Mouse (Mus musculus): ENCODE results near the gene Mad2l1bp. TPM values are rescaled to one million over a fixed set of nuclear protein-coding genes. Genes with fewer than 3 reads are reported as not detected.
A peak's percentile ranks its signal among the peaks of the same experiment; 100 is the strongest.

Gene Mad2l1bp
- total and polyA plus RNA-seq, 3 experiments, result 9.7 to 19.3 (median 16.3) TPM

- dilution Hi-C loops (cut with MboI; ENCODE audit: extremely low pct_ligation_motif_present, extremely low pct_unique_long_range_greater_than_20kb, low sequenced_read_pairs) (no loop called here), in situ Hi-C loops (cut with MboI; ENCODE audit: low pct_ligation_motif_present, low pct_unique_long_range_greater_than_20kb, low sequenced_read_pairs) (no loop called here)
- H3K36me3 ChIP-seq (replicated peaks in 1 of 2; ENCODE audit: control insufficient read depth in 1 of 2, insufficient read depth in 1 of 2, low read length in 1 of 2), result peaks cover 13 to 14% of the 10 kb centered on the region in 2 experiments
- no peaks in the 10 kb centered on the region for H3K27me3 ChIP-seq (replicated peaks)
- TF ChIP-seq TBP (conservative IDR thresholded peaks at IDR 0.05; ENCODE audit: low read depth, low read length) (peak; percentile 55; the same call in 1 of the 2 replicates), TCF12 (IDR thresholded peaks at IDR 0.05; ENCODE audit: low read depth, low read length) (peak; percentile 65; the same call in 1 of the 2 replicates), IRF4 (IDR thresholded peaks at IDR 0.05; ENCODE audit: low read depth, low read length) (peak; percentile 49), BHLHE40 (IDR thresholded peaks at IDR 0.05; ENCODE audit: low read depth, low read length) (peak; percentile 17; the same call in 1 of the 2 replicates), NRF1 (IDR thresholded peaks at IDR 0.05; ENCODE audit: low read depth, low read length) (peak; percentile 26; the same call in 1 of the 2 replicates), HCFC1 (IDR thresholded peaks at IDR 0.05; ENCODE audit: low read depth, low read length) (no peak), MEF2A (IDR thresholded peaks at IDR 0.05; ENCODE audit: borderline replicate concordance, low read depth, low read length) (peak; percentile 93), NELFE (IDR thresholded peaks at IDR 0.05; ENCODE audit: low read depth, low read length) (peak; percentile 71), ZMIZ1 (IDR thresholded peaks at IDR 0.05; ENCODE audit: low read depth, low read length) (peak; percentile 42), MAX (IDR thresholded peaks at IDR 0.05; ENCODE audit: low read length) (peak; percentile 88), SMC3 (IDR thresholded peaks at IDR 0.05; ENCODE audit: low read depth, low read length) (no peak), POLR2A (IDR thresholded peaks at IDR 0.05; ENCODE audit: low read depth, low read length) (peak; percentile 74), MAZ (IDR thresholded peaks at IDR 0.05; ENCODE audit: low read depth, low read length) (peak; percentile 58; the same call in 1 of the 2 replicates), ETS1 (conservative IDR thresholded peaks at IDR 0.05; ENCODE audit: low read depth, low read length) (no peak; the same call in 1 of the 2 replicates), GABPA (IDR thresholded peaks at IDR 0.05; ENCODE audit: insufficient replicate concordance, low read depth, low read length) (no peak), KAT2A (IDR thresholded peaks at IDR 0.05; ENCODE audit: insufficient replicate concordance, low read length) (0 out of 2 replicates have a peak, but pooled peaks have one; percentile 38), CHD1 (IDR thresholded peaks at IDR 0.05; ENCODE audit: low read depth, low read length) (peak; percentile 45; the same call in 1 of the 2 replicates), SIN3A (IDR thresholded peaks at IDR 0.05; ENCODE audit: low read length) (peak; percentile 76), MYC (IDR thresholded peaks at IDR 0.05; ENCODE audit: low read depth, low read length) (peak; percentile 72), MXI1 (IDR thresholded peaks at IDR 0.05; ENCODE audit: low read depth, low read length) (peak; percentile 97), ELF1 (IDR thresholded peaks at IDR 0.05; ENCODE audit: low read depth, low read length) (peak; percentile 74)
- H3K79me2 ChIP-seq (replicated peaks; ENCODE audit: control insufficient read depth, extremely low read depth, insufficient read depth, poor library complexity, severe bottlenecking), result peaks cover 15% of the 10 kb centered on the region
- H3K27ac ChIP-seq (ENCODE audit: insufficient read depth, low read depth), result peak overlapping the region; percentile 85
- H3K4me2 ChIP-seq (ENCODE audit: insufficient read depth, low read depth, poor library complexity, severe bottlenecking), result peak overlapping the region; percentile 83
- DNase-seq (ENCODE audit: extremely low read depth), result peak; percentile 90
- H3K4me1 ChIP-seq (ENCODE audit: control insufficient read depth in 1 of 2, insufficient read depth in 2 of 2), result peaks cover 10 to 35% of the 10 kb centered on the region in 2 experiments
- peak overlapping the region; percentile 78 for H3K9ac ChIP-seq (ENCODE audit: insufficient read depth, low read depth)
- peak overlapping the region; percentile 67 to 71 (median 67) for H3K4me3 ChIP-seq (replicated peaks in 1 of 3; ENCODE audit: low read depth in 2 of 3, low read length in 2 of 3, poor library complexity in 1 of 3)
- H3K9me3 ChIP-seq (replicated peaks; ENCODE audit: low read length), result no peaks in the 10 kb centered on the region
Observed at GRCm38 (mm10) chr17:46160090-46160662, 6.8 kb upstream of the Mad2l1bp start.

All from CH12.LX (cell line).